Mouse (Mus musculus): ENCODE results near the gene Cutc. TPM values are rescaled to one million over a fixed set of nuclear protein-coding genes. Genes with fewer than 3 reads are reported as not detected.

The Cutc gene
- total RNA-seq (2023) = 12.0 to 18.0 TPM (median 16.2 TPM) in 4 replicates

DNA sequence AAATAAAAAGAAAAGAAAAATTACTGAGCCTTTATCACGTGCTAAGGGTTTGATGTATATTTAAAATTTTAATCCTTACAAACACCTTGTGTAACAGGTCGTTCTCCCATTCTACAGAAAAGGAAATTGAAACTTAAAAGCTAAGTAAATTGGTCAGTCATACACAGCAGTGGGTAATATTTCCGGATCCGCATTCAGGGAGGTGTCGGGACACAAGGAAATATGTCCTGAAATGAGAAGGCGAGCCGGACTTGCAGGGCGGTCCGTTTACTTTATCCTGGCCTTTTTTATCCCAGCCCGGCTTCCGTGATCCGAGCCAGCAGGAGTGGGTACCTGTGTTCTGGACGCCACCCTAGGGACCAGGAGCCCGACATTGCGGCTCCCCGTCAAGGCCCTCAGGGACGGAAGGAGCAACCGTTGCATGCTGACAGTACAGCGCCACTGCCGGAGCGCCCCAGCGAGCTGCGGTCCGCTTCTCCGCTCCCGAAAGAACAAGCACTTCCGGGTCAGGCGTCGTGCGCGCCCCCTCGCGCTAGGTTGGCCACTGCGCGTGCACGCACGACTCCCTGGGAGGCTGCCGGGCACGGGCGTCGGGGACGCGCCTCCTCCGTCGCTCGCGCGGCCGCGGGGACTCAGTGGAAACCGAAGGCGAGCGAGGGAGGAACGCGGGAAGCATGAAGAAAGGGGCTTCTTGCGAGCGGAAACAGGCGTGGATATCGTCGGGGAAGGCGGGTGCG lies at the start of gene Cutc, which contains the start of gene Cox15:
Gene Cutc, plus strand, starts transcription at position 508 of the 737 bp plus-strand sequence.
Gene Cox15, minus strand, starts transcription at position 512 of the 737 bp plus-strand sequence.

GRCm38 (mm10) chr19:43781980-43782379 lies 29.2 kb downstream of the Cutc start, which contains the start of gene Abcc2:
Gene Abcc2 (plus strand): TSS chr19:43782192.

Other genes starting within 250 kb of the Cutc start
- 89.2 to 108 TPM (median 96.8 TPM) in 4 replicates for gene Got1, start 228.4 kb upstream of the Cutc start, total RNA-seq (2023)
- gene Nkx2-3, start 140.7 kb upstream of the Cutc start, total RNA-seq (2023) = not detected in 4 replicates
- gene Slc25a28, start 78.1 kb upstream of the Cutc start, total RNA-seq (2023) = 66.7 to 88.1 TPM (median 74.7 TPM) in 4 replicates
- 17.6 to 23.5 TPM (median 21.2 TPM) in 4 replicates for gene Entpd7, start 63.3 kb upstream of the Cutc start, total RNA-seq (2023)
- gene Cox15, start within 50 bp of the Cutc start, total RNA-seq (2023) = 12.4 to 14.0 TPM (median 13.8 TPM) in 4 replicates
- gene Abcc2, start 29.2 kb downstream of the Cutc start, total RNA-seq (2023) = not detected in 4 replicates
- 8.4 to 11.0 TPM (median 9.0 TPM) in 4 replicates for gene Dnmbp, start 187.2 kb downstream of the Cutc start, total RNA-seq (2023)
- not detected in 4 replicates for gene Cpn1, start 233.6 kb downstream of the Cutc start, total RNA-seq (2023)